Mouse (Mus musculus) adrenal gland, postnatal 0 days (tissue): Measurements from ENCODE around the gene Klhl29. TPM values are rescaled to one million over a fixed set of nuclear protein-coding genes. Genes with fewer than 3 reads are reported as not detected.

ENCODE experiments used
- polyA plus RNA-seq: library from polyadenylated mRNA; unstranded; fragments of >200 nt; fragmentation: Nextera tagmentation; extraction: Ambion mirVana; gene quantifications from 2 replicates; pipeline ENCODE4 v1.2.1, GENCODE M21; 2015

The Klhl29 gene
- 1.5 TPM in 2 replicates for polyA plus RNA-seq

GRCm38 (mm10) chr12:5375616-5376461 lies at the start of gene Klhl29:
Gene Klhl29 (minus strand): TSS chr12:5375682.

